Mouse (Mus musculus): ENCODE measurements around the gene Rad21l. TPM values are rescaled to one million over a fixed set of nuclear protein-coding genes. Genes with fewer than 3 reads are reported as not detected.

Rad21l gene
- polyA plus RNA-seq (2015; fragmentation: Nextera tagmentation; extraction: Ambion mirVana) = not detected in 2 replicates

GRCm38 (mm10) chr2:151668433-151668832 is at the start of gene Rad21l:
Gene Rad21l (minus strand): TSS chr2:151668533.

DNA sequence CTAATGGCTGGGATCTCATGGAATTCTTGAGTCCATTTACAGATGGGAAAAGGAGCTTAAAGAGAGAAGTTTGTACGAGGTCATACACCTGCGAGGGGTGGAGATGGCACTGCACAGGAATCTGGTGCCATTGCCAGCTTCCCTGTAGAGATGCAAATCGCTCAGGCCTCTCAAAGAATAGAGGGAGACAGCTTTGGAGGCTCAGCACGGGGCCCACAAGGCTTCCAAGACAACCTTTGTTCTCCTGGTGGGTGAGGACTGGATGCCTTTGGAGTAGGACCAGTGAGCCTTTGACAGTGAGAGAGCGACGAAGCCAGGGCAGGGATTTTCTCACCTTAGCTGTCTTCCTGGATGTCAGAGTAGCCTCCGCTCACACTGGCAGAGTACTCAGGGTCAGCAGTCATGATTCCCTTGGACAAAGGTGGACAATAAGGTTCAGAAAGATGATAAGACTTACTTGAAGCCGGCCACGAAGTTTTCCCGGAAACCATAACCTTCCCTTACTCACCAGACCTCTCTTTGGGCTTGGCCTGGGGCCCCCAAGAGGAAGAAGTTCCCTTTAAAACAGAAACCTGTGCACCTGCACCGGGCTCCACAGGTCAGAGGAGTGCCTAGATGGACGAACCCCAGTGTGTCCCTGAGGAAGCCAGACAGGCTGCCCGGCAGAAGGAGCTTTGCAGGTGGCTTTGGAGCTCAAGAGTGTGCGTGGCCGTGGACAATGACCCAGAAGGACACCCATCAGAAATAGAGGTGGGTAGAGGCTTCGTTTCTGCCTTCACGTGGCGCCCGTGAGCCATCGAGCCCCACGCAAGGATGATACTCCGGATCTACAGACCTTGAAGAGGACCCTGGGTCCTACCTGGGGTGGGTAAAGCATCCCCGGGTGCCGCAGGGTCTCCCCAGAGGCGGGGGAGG is 33.2 kb upstream of the Rad21l start, which contains the start of gene Tmem74b:
Gene Tmem74b (plus strand): TSS at position 778 of the 915 bp plus-strand sequence.

DNA sequence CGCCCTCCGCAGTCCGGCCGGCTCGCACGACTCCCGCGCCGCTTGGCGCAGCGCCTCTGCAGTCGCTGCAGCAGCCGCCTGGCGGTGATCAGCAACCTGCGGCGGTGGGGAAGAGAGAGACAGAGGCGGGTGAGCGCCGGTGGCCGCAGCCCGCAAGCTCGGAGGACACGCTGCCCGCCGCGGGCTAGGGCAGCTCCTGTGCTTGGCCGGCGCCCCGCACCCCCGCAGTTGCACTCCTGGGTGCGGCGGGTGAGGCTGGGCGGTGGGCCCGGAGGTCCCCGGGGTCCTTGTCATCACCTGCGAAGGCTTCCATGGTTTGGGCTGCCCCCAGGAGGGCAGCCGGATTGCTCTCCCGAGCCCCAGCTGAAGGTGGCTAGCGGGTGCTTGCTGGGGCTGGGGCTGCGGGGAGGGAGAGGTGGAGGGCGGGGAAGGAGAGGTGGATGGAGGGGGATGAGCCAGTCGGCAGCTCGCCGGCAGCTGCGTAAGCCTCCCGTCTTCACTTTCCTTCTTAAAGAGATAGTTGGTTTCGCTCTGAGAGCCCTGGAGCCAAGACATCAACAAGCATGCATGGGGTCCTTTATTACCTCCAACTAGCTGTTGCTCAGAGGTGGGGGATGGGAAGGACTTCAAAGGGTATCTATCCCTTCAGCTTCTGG is 36.0 kb downstream of the Rad21l start, which contains the start of gene Snph:
Gene Snph (minus strand): TSS at position 435 of the 656 bp plus-strand sequence.

Other genes starting within 250 kb of the Rad21l start
- not detected in 2 replicates for gene 4921509C19Rik, start 192.4 kb downstream of the Rad21l start, polyA plus RNA-seq (2015; fragmentation: Nextera tagmentation; extraction: Ambion mirVana)
- gene Nsfl1c, start 174.4 kb downstream of the Rad21l start, polyA plus RNA-seq (2015; fragmentation: Nextera tagmentation; extraction: Ambion mirVana) = 113 and 129 TPM in 2 replicates
- gene Fkbp1a, start 126.0 kb downstream of the Rad21l start, polyA plus RNA-seq (2015; fragmentation: Nextera tagmentation; extraction: Ambion mirVana) = 775 and 856 TPM in 2 replicates
- gene Sdcbp2, start 95.9 kb downstream of the Rad21l start, polyA plus RNA-seq (2015; fragmentation: Nextera tagmentation; extraction: Ambion mirVana) = 23.5 and 24.9 TPM in 2 replicates
- gene Snph, start 35.9 kb downstream of the Rad21l start, polyA plus RNA-seq (2015; fragmentation: Nextera tagmentation; extraction: Ambion mirVana) = 0.25 and 0.34 TPM in 2 replicates
- 0.22 and 0.26 TPM in 2 replicates for gene Tmem74b, start 33.5 kb upstream of the Rad21l start, polyA plus RNA-seq (2015; fragmentation: Nextera tagmentation; extraction: Ambion mirVana)
- gene Psmf1, start 75.7 kb upstream of the Rad21l start, polyA plus RNA-seq (2015; fragmentation: Nextera tagmentation; extraction: Ambion mirVana) = 30.7 and 30.8 TPM in 2 replicates
- not detected in 2 replicates for gene Rspo4, start 174.4 kb upstream of the Rad21l start, polyA plus RNA-seq (2015; fragmentation: Nextera tagmentation; extraction: Ambion mirVana)
- gene Angpt4, start 242.7 kb upstream of the Rad21l start, polyA plus RNA-seq (2015; fragmentation: Nextera tagmentation; extraction: Ambion mirVana) = 1.1 and 1.2 TPM in 2 replicates

Measured in urinary bladder, postnatal 0 days (tissue).